Mouse (Mus musculus): Measurements from ENCODE around the gene Prpf6.

DNA sequence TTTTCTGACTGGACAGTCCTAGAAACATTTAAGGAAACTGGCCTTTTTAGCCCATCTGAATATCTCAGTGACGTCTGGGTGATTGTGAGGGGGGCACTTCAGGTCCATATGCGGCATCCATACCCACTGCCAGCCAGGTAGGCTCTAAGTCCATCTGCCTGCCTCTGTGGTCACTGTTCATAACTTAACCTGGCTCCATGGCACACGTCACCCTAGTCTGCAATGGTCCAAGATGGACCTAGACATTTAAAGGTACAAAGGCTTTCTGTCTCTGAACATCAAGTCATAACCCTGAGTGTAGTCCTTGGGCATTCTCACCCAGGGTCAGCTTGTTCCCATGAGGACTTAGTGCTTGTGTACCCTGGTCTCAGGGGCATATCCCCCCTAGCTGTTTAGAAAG lies 24.3 kb upstream of the Prpf6 start:
- TF ChIP-seq POLR2A (IDR thresholded peaks at IDR 0.05; ENCODE audit: insufficient read depth, low read length), result no peak
- TF ChIP-seq EP300 (IDR thresholded peaks at IDR 0.05; ENCODE audit: insufficient read depth, low read depth, low read length), result no peak

Data from ES-Bruce4 (cell line).